Mouse (Mus musculus) gastrocnemius, adult 8-10 months (tissue): Measurements from ENCODE around the gene Cnpy1. TPM values are rescaled to one million over a fixed set of nuclear protein-coding genes. Genes with fewer than 3 reads are reported as not detected.

Experiments used
- DNase-seq, 2 experiments: peaks; one replicate each; pipeline ENCODE4 v3.0.0; 2022; ENCODE audit warnings: low spot score in 2 of 2
- total RNA-seq, 4 experiments: library from RNA; stranded (reverse); gene quantifications; 2 replicates each; pipeline ENCODE4 v1.2.4; 2022

The Cnpy1 gene
- total RNA-seq, 4 experiments from 2014 or later, result not detected

- no peak for DNase-seq
Measured at GRCm38 (mm10) chr5:28191201-28192098, 54.2 kb downstream of the Cnpy1 start.

GRCm38 (mm10) chr5:28179237-28179790 lies 66.3 kb downstream of the Cnpy1 start:
- DNase-seq, result no peak

GRCm38 (mm10) chr5:28178322-28178721 lies 67.3 kb downstream of the Cnpy1 start:
- DNase-seq, result no peak

- DNase-seq, result no peak
Measured at GRCm38 (mm10) chr5:28176585-28176984, 69.0 kb downstream of the Cnpy1 start.

- DNase-seq, result no peak
Measured at GRCm38 (mm10) chr5:28176023-28176422, 69.6 kb downstream of the Cnpy1 start.

- DNase-seq, result no peak
Measured at GRCm38 (mm10) chr5:28175570-28175919, 70.1 kb downstream of the Cnpy1 start.

- DNase-seq, result no peak
Measured at GRCm38 (mm10) chr5:28174876-28175569, 70.6 kb downstream of the Cnpy1 start.

- no peak for DNase-seq
Measured at GRCm38 (mm10) chr5:28174086-28174485, 71.5 kb downstream of the Cnpy1 start.

- no peak for DNase-seq
Measured at GRCm38 (mm10) chr5:28173674-28174073, 71.9 kb downstream of the Cnpy1 start.

- no peak for DNase-seq
Measured at GRCm38 (mm10) chr5:28172921-28173670, 72.5 kb downstream of the Cnpy1 start.

GRCm38 (mm10) chr5:28172261-28172920 lies 73.2 kb downstream of the Cnpy1 start:
- DNase-seq, result no peak

- no peak for DNase-seq
Measured at GRCm38 (mm10) chr5:28171667-28172066, 73.9 kb downstream of the Cnpy1 start.

GRCm38 (mm10) chr5:28170892-28171291 lies 74.7 kb downstream of the Cnpy1 start:
- DNase-seq, result no peak

GRCm38 (mm10) chr5:28170081-28170480 lies 75.5 kb downstream of the Cnpy1 start:
- DNase-seq, result no peak

- no peak for DNase-seq
Measured at GRCm38 (mm10) chr5:28169166-28169801, 76.3 kb downstream of the Cnpy1 start.

GRCm38 (mm10) chr5:28168253-28169165 lies 77.1 kb downstream of the Cnpy1 start:
- DNase-seq, result no peak

- no peak for DNase-seq
Measured at GRCm38 (mm10) chr5:28167611-28168252, 77.9 kb downstream of the Cnpy1 start.

GRCm38 (mm10) chr5:28166256-28167231 lies 79.1 kb downstream of the Cnpy1 start:
- peak in 1 of 2 experiments; percentile 22 for DNase-seq
